Comparison of ENCODE assay signal across 13 mouse cellular contexts in the genomic region with DNA sequence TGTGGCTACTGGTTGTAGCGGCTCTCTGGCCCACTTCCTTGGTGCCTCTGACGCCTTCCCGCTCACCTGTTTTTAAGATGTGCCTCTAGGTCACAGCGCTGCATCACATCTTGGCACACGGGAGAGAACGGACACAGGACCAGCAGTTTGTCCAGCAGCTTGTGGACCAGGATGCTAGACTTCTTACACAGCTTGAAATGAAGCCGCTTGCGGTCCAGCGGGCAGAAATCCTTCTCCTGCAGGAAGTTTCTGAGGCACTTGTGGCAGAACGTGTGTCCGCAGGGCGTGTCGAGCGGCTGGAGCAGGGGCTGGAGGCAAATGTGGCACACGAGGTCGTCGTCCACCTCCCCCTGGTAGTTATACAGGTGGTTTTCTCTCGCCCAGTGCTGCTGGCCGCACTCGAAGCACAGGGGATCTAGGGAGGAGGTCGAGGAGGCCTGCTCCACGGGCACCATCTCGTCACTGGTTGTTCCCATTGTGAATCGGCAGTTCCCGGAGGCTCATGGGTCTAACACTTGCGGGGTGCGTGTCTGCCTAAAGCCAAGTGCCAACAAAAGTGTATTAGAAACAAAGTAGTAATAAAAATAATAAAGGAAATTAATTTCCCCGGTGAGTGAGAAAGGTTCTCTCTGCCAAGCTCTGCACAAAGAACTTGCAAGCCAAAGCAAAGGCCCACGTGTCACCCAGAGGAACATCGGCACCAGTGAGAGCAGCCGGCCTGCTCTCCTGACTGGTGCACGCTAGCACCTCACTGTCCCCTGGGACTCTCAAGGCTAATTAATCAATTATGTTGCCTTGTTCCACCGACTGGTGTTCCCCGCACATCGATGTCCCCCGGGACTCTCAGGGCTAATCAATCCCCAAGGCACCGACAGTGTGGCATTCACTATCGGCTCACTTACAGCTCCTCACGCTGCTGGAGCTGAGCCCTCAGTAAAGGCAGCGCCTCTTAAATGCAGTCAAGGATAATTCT. TPM values are rescaled to one million over a fixed set of nuclear protein-coding genes. Genes with fewer than 3 reads are reported as not detected.
A peak's percentile ranks its signal among the peaks of the same experiment; 100 is the strongest.
DNase-seq lines count a peak whose midpoint lies in the region; ATAC-seq and TF ChIP-seq lines count a peak whose summit lies in the region.
"Had no signal": no experiment of that assay in that cellular context is flagged by ENCODE, and none has a peak within 500 bp of the region (broad histone marks: within the 10 kb centered on the region; RNA-seq: fewer than 3 reads in every experiment).

No protein-coding gene starts in this region.

- no peak overlapping the region for H3K4me2 ChIP-seq in midbrain, embryonic 15.5 days
- H3K4me2 ChIP-seq in intestine, postnatal 0 days (replicated peaks; ENCODE audit: low read depth): no peak overlapping the region
- H3K4me2 ChIP-seq: liver, embryonic 11.5 days had no signal

- in situ Hi-C loops in ES-E14 (cut with MboI; ENCODE audit: low sequenced_read_pairs in 2 of 2, unreplicated experiment in 2 of 2): no loop called here

- no peaks in the 10 kb centered on the region for H3K9me3 ChIP-seq in ES-E14 (ENCODE audit: control insufficient read depth, insufficient read depth, low read depth, low read length)
- H3K9me3 ChIP-seq in midbrain, embryonic 15.5 days: no peaks in the 10 kb centered on the region
- H3K9me3 ChIP-seq in intestine, postnatal 0 days (ENCODE audit: control insufficient read depth): no peaks in the 10 kb centered on the region
- H3K9me3 ChIP-seq: heart, embryonic 10.5 days had no signal

- 0 out of 2 replicates have a peak, but pooled peaks have one; percentile 25 for ATAC-seq in midbrain, embryonic 15.5 days (replicated peaks)
- ATAC-seq in intestine, postnatal 0 days: no peak

- H3K4me3 ChIP-seq in ES-E14 (ENCODE audit: insufficient read depth in 1 of 2, low read depth in 1 of 2, low read length in 2 of 2, poor library complexity in 1 of 2, severe bottlenecking in 1 of 2): peak overlapping the region; percentile 17 to 36
- H3K4me3 ChIP-seq in brown adipose tissue, adult 24 weeks (ENCODE audit: insufficient read depth, low read depth, low read length): peak overlapping the region; percentile 1; the same call in 1 of the 2 replicates
- no peak overlapping the region for H3K4me3 ChIP-seq in midbrain, embryonic 15.5 days
- no peak overlapping the region for H3K4me3 ChIP-seq in intestine, postnatal 0 days (ENCODE audit: low read depth, low read length)
- H3K4me3 ChIP-seq: heart, embryonic 10.5 days had no signal

- no peak overlapping the region for H3K27ac ChIP-seq in ES-E14 (ENCODE audit: insufficient read depth, low read depth, low read length, poor library complexity, severe bottlenecking)
- peak overlapping the region; percentile 55 for H3K27ac ChIP-seq in brown adipose tissue, adult 24 weeks (replicated peaks; ENCODE audit: low read depth, low read length)
- no peak overlapping the region for H3K27ac ChIP-seq in midbrain, embryonic 15.5 days
- H3K27ac ChIP-seq in intestine, postnatal 0 days (ENCODE audit: low read depth, low read length): no peak overlapping the region
- H3K27ac ChIP-seq: heart, embryonic 10.5 days had no signal

- H3K4me1 ChIP-seq in ES-E14 (ENCODE audit: control insufficient read depth in 2 of 2, insufficient read depth in 2 of 2, low read length in 2 of 2, poor library complexity in 1 of 2): peaks cover 0 to 18% of the 10 kb centered on the region in 2 experiments; a peak in 2 of 4 replicates
- H3K4me1 ChIP-seq in brown adipose tissue, adult 24 weeks (ENCODE audit: control insufficient read depth, insufficient read depth, insufficient read length, low read length): peaks cover 58% of the 10 kb centered on the region
- peaks cover 15% of the 10 kb centered on the region for H3K4me1 ChIP-seq in midbrain, embryonic 15.5 days
- H3K4me1 ChIP-seq in intestine, postnatal 0 days (replicated peaks; ENCODE audit: control insufficient read depth, insufficient read depth, low read length): no peaks in the 10 kb centered on the region; the same call in 1 of the 2 replicates

- peak; percentile 3 for DNase-seq in gastrocnemius, postnatal 14 days
- no peak for DNase-seq in gastrocnemius, adult 8-10 months (ENCODE audit: low spot score in 2 of 2)
- DNase-seq in ES-E14 (ENCODE audit: low read depth, low spot score): no peak
- no peak for DNase-seq in ovary, adult 18-20 months (ENCODE audit: low spot score)
- no peak for DNase-seq in gastrocnemius, postnatal 10 days
- DNase-seq: cerebellum, postnatal 36 days; kidney, postnatal 14 days; right cerebral cortex, postnatal 14 days had no signal

- intact Hi-C loops in gastrocnemius, postnatal 14 days (cut with DNase I; ENCODE audit: low total_unique reads): no loop called here

- WGBS in midbrain, embryonic 15.5 days: 73% methylated on average over 40 of the region's 40 CpGs
- WGBS in intestine, postnatal 0 days: 86% methylated on average over 40 of the region's 40 CpGs

- H3K36me3 ChIP-seq in ES-E14 (ENCODE audit: control insufficient read depth, insufficient read depth, low read length, poor library complexity, severe bottlenecking): peaks cover 9% of the 10 kb centered on the region; the same call in 1 of the 2 replicates
- no peaks in the 10 kb centered on the region for H3K36me3 ChIP-seq in midbrain, embryonic 15.5 days (replicated peaks)
- peaks cover 26% of the 10 kb centered on the region for H3K36me3 ChIP-seq in intestine, postnatal 0 days (ENCODE audit: control insufficient read depth, insufficient read depth)

- H3K9ac ChIP-seq in ES-E14 (ENCODE audit: insufficient read depth, low read depth, low read length, poor library complexity, severe bottlenecking): peak overlapping the region; percentile 31
- no peak overlapping the region for H3K9ac ChIP-seq in midbrain, embryonic 15.5 days
- no peak overlapping the region for H3K9ac ChIP-seq in intestine, postnatal 0 days (ENCODE audit: low read depth, low read length)

- no peak for TF ChIP-seq CTCF in intestine, postnatal 0 days (IDR thresholded peaks at IDR 0.05; ENCODE audit: low read depth)

- no peaks in the 10 kb centered on the region for H3K27me3 ChIP-seq in midbrain, embryonic 15.5 days (replicated peaks)
- H3K27me3 ChIP-seq in intestine, postnatal 0 days (replicated peaks; ENCODE audit: control insufficient read depth, insufficient read depth, low read length): no peaks in the 10 kb centered on the region

TF ChIP-seq in ES-E14, 5 proteins besides CTCF, POLR2A, EP300 and RAD21:
- no peak for TF ChIP-seq MAFK (IDR thresholded peaks at IDR 0.05; ENCODE audit: insufficient read depth, low read depth, low read length)
- no peak for TF ChIP-seq CHD2 (IDR thresholded peaks at IDR 0.05; ENCODE audit: low read depth, low read length)
- TF ChIP-seq ZC3H11A (IDR thresholded peaks at IDR 0.05; ENCODE audit: borderline replicate concordance, low read depth, low read length): no peak
- no peak for TF ChIP-seq ZNF384 (IDR thresholded peaks at IDR 0.05; ENCODE audit: low read depth, low read length)
- TF ChIP-seq HCFC1 (IDR thresholded peaks at IDR 0.05; ENCODE audit: borderline replicate concordance, insufficient read depth, low read length): no peak

RNA-seq across cellular contexts. Expression of gene Lnx2, which starts 34.1 kb away (rescaled TPM):
- 1 to 10 TPM; 5.6 to 5.9 TPM for total RNA-seq in gastrocnemius, postnatal 14 days (2021)
- total RNA-seq in gastrocnemius, adult 8-10 months (2022): 1 to 10 TPM; 1.8 to 2.0 (median 1.9) TPM
- 8.5 and 11.6 TPM in 2 replicates for total RNA-seq in ES-E14 (2012; rRNA removed)
- 6.6 and 7.0 TPM in 2 replicates for polyA plus RNA-seq in brown adipose tissue, adult 24 weeks (2012; ENCODE audit: insufficient read depth, insufficient read length, missing spikeins)
- polyA plus RNA-seq in midbrain, embryonic 15.5 days (2015; fragmentation: Nextera tagmentation; extraction: Ambion mirVana): 3.9 and 4.0 TPM in 2 replicates
- 9.7 and 10.2 TPM in 2 replicates for polyA plus RNA-seq in intestine, postnatal 0 days (2015; fragmentation: Nextera tagmentation; extraction: Ambion mirVana)
- 1 to 10 TPM; 6.7 to 7.4 TPM for total RNA-seq in gastrocnemius, postnatal 10 days (2021)

RNA-seq across cellular contexts. Expression of gene Polr1d, which starts 34.6 kb away (rescaled TPM):
- total RNA-seq in gastrocnemius, postnatal 14 days (2021): 10 to 100 TPM; 87.1 to 94.8 TPM
- total RNA-seq in gastrocnemius, adult 8-10 months (2022): 10 to 100 TPM; 81.9 to 91.0 (median 83.4) TPM
- 123 and 160 TPM in 2 replicates for total RNA-seq in ES-E14 (2012; rRNA removed)
- polyA plus RNA-seq in brown adipose tissue, adult 24 weeks (2012; ENCODE audit: insufficient read depth, insufficient read length, missing spikeins): 203 and 223 TPM in 2 replicates
- polyA plus RNA-seq in midbrain, embryonic 15.5 days (2015; fragmentation: Nextera tagmentation; extraction: Ambion mirVana): 95.6 and 96.5 TPM in 2 replicates
- 116 and 118 TPM in 2 replicates for polyA plus RNA-seq in intestine, postnatal 0 days (2015; fragmentation: Nextera tagmentation; extraction: Ambion mirVana)
- total RNA-seq in gastrocnemius, postnatal 10 days (2021): 100 to 1,000 TPM; 103 to 116 TPM

Comparison
In these comparisons a context has a peak if more than half of its experiments do, and no peak if none do; other contexts are left out.
1. H3K4me3 ChIP-seq: peak in ES-E14 (2 of 2) and brown adipose tissue, adult 24 weeks (single experiment); none in midbrain, embryonic 15.5 days (single experiment) and intestine, postnatal 0 days (single experiment).